Mouse (Mus musculus) G1E (cell line): ENCODE measurements around the gene Rnf215.

Experiments
- CTCF ChIP-seq: IDR thresholded peaks from 2 replicates; pipeline ENCODE4 v1.5.1; 2012; ENCODE audit warnings: low read depth, low read length, inconsistent platforms, mixed read lengths
- TAL1 ChIP-seq: conservative IDR thresholded peaks from 2 replicates; pipeline ENCODE4 v1.6.1; 2012; ENCODE audit warnings: low read depth, low read length, inconsistent platforms, mixed read lengths

DNA sequence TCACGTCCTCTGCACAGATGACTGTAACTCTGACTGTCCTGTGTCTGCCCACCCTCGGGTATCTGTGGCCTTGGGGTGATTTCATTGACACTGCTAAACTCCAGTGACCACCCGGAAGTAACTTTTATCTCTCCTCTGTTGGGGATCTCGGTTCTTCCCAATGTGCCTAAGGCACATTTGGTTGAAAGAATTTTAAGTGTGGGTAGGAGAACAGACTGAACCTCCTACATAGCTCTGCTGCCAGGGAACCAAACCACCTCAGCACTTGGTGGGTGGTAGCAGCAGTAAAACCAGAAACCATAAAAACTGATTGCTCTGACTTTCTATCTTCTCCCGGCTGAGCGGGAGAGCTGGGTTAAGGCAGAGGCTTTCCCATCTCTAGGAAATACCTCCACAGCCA, 29.6 kb upstream of the Rnf215 start:
- TF ChIP-seq CTCF (no peak), TAL1 (no peak)
